Mouse (Mus musculus) small intestine, adult 2 months (tissue): ENCODE results near the gene Lhx3.

ENCODE experiments used
- CTCF ChIP-seq: fragments of 200-500 bp; IDR thresholded peaks from 2 replicates; pipeline ENCODE4 v1.5.1; 2012; ENCODE audit warnings: low read depth, mild to moderate bottlenecking, control low read depth, inconsistent platforms, low read length, moderate library complexity, mixed read lengths; ENCODE audit not compliant: insufficient replicate concordance, insufficient read length; ENCODE audit errors: extremely low read depth
- POLR2A ChIP-seq: fragments of 200-500 bp; IDR thresholded peaks from 2 replicates; pipeline ENCODE4 v1.6.1; 2012; ENCODE audit warnings: low read depth, mild to moderate bottlenecking, control low read depth, inconsistent platforms, low read length, moderate library complexity

DNA sequence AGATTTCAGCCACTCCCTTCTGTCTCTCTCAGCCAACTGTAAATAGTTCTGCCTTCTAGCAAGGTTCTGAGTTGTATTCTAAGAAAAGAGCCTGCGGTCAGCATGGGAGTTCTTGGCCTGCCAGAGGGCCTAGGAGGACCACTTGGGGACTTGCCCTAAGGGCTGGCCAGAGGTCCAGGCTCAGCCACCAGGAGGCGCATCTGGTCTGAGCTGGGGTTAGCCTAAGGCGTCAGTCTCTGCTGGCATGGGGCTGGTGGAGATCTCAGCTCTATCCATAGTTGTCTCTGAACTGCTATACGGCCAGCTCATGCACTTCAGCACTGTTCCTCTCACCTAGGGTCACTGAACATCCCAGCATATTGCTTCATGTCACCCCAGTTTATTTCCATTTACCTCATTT lies 54.8 kb downstream of the Lhx3 start:
- peak; percentile 60; the same call in 1 of the 2 replicates for TF ChIP-seq CTCF
- no peak for TF ChIP-seq POLR2A
